Mouse (Mus musculus) spleen, adult 2 months (tissue): ENCODE measurements around the gene Crb1. TPM values are rescaled to one million over a fixed set of nuclear protein-coding genes. Genes with fewer than 3 reads are reported as not detected.

Experiments
- DNase-seq, 2 experiments: peaks; one replicate each; pipeline versions ENCODE4 v3.0.0 to v3.0.0-alpha.2; 2012 to 2021; ENCODE audit warnings: low spot score in 2 of 2, low read depth in 1 of 2
- H3K27ac ChIP-seq: fragments of 200-500 bp; 2 replicates; pipeline ENCODE4 v1.5.1; 2012; ENCODE audit warnings: low read length, inconsistent platforms; ENCODE audit not compliant: insufficient read depth
- H3K27me3 ChIP-seq: fragments of 200-500 bp; 2 replicates; pipeline ENCODE4 v1.6.1; 2012; ENCODE audit warnings: mild to moderate bottlenecking, moderate library complexity, low read length, inconsistent platforms; ENCODE audit not compliant: control insufficient read depth, insufficient read depth
- H3K36me3 ChIP-seq: fragments of 200-500 bp; 2 replicates; pipeline ENCODE4 v1.6.1; 2012; ENCODE audit warnings: mild to moderate bottlenecking, low read length, inconsistent platforms; ENCODE audit not compliant: control insufficient read depth, insufficient read depth
- H3K4me1 ChIP-seq: fragments of 200-500 bp; 2 replicates; pipeline ENCODE4 v1.6.1; 2011; ENCODE audit warnings: inconsistent platforms; ENCODE audit not compliant: control insufficient read depth, insufficient read depth, insufficient read length
- H3K4me3 ChIP-seq: fragments of 200-500 bp; 2 replicates; pipeline ENCODE4 v1.5.1; 2011; ENCODE audit warnings: mild to moderate bottlenecking, inconsistent platforms; ENCODE audit not compliant: insufficient read depth, insufficient read length; ENCODE audit errors: extremely low read depth
- CTCF ChIP-seq: fragments of 200-500 bp; IDR thresholded peaks from 2 replicates; pipeline ENCODE4 v1.5.1; 2011; ENCODE audit warnings: mild to moderate bottlenecking, inconsistent platforms; ENCODE audit not compliant: insufficient read depth, insufficient read length, insufficient replicate concordance; ENCODE audit errors: extremely low read depth
- POLR2A ChIP-seq: fragments of 200-500 bp; IDR thresholded peaks from 2 replicates; pipeline ENCODE4 v1.6.1; 2011; ENCODE audit warnings: low read depth, low read length, inconsistent platforms
- WGBS: fragments of 180-500 bp; shearing (Covaris S2); methylation state at CpG from one replicate; pipeline ENCODE4 v1.1.7; 2018; 5-methylcytosine and 5-hydroxymethylcytosine counted together
- polyA plus RNA-seq: library from polyadenylated mRNA; depleted of rRNA; stranded (reverse); fragments of >200 nt; gene quantifications from 2 replicates; pipeline ENCODE4 v1.2.3, GENCODE M21; 2012

The Crb1 gene
- polyA plus RNA-seq, 1 experiment = not detected

DNA sequence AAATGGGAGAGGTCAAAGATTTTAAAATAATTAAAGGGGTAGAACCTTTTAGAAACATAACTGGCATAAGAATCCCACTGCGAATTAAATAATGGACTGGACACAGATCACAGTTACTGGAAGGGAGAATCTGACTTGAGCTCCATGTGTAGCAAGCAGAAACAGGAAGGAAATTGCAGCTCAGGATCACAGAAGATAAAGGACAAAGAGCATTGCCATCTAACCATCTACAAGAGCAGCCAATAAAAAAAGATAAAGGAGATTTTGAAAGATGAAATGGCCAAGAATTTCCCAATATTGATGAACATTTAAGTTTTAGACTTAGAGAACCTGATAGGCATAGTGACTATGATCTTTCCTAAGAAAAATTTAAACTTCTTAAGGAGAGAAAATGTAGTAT lies 112.7 kb downstream of the Crb1 start:
- no peak overlapping the region for H3K4me3 ChIP-seq
- H3K27me3 ChIP-seq = no peaks in the 10 kb centered on the region
- H3K27ac ChIP-seq = no peak overlapping the region
- WGBS = 89% methylated on average over 1 of the region's 1 CpGs
- TF ChIP-seq CTCF (no peak), POLR2A (no peak)
- H3K36me3 ChIP-seq = no peaks in the 10 kb centered on the region
- DNase-seq = no peak
- H3K4me1 ChIP-seq = peaks cover 2% of the 10 kb centered on the region; the same call in 1 of the 2 replicates

DNA sequence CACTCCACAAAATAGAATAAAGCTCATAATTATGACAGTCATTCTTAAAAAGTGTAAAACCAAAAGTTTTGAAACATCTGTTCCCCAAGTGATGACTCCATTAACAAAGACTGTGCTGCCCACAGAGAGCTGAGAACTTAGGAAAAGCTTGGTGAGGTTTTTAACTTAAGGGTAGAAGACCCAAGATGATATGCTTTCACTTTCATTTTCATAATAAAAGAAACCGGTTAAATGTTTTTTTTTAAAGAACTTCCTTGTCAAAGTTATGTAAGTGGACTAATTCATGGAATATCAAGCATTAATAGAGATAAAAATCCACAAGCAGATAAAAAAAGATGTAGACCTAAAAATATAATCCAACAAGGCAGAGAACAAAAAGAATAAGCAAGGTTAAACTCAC lies 113.7 kb downstream of the Crb1 start:
- H3K4me3 ChIP-seq = no peak overlapping the region
- TF ChIP-seq CTCF = no peak
- DNase-seq = no peak

DNA sequence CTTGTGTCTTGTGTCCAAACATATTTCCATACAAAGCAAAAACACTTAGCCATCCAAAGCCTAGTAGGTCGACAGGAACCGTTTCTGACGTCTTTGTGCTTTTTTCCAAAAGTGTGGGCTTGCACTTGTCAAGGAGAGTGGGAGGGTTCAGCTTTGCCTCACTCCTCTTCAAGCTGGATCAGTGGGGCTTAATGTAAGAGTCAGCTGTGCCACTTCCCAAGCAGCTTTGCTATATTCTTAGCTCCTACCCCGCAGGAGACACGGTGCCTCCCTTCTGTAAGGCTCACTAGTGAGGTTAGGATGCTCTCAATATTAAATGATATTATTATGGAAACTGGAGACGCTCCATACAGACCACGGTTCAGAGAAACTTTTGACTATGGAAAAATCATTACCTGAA lies 121.3 kb downstream of the Crb1 start:
- Histone ChIP-seq H3K4me3 (no peak overlapping the region), H3K36me3 (no peaks in the 10 kb centered on the region), H3K27me3 (no peaks in the 10 kb centered on the region), H3K4me1 (no peaks in the 10 kb centered on the region), H3K27ac (no peak overlapping the region)
- no peak for DNase-seq
- TF ChIP-seq POLR2A (no peak), CTCF (no peak)
- WGBS = 84% methylated on average over 7 of the region's 7 CpGs

More for the DNA sequence above, 113.7 kb downstream of the Crb1 start:
- H3K4me1 ChIP-seq = peaks cover 2% of the 10 kb centered on the region; the same call in 1 of the 2 replicates
- no peaks in the 10 kb centered on the region for H3K36me3 ChIP-seq
- no peak overlapping the region for H3K27ac ChIP-seq
- H3K27me3 ChIP-seq = no peaks in the 10 kb centered on the region
- WGBS = 0% methylated on average over 1 of the region's 1 CpGs

DNA sequence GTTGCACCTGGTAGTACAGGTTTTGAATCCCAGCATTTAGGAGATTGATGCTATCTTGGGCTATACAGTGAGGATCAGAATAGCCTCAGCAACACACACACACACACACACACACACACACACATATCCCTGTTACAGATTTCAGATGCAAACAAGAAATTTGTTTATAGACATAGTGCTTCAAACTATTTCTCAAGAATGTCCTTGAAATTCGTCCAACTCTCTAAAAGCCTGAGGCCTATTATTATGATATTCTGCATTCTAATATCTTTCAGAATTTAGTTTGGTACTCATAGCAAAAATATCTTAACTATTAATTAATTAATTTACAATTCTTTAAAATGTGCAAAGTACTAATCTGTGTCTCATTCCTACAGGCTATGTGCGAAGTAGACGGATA lies 124.9 kb downstream of the Crb1 start:
- no peak overlapping the region for H3K27ac ChIP-seq
- H3K36me3 ChIP-seq = no peaks in the 10 kb centered on the region
- WGBS = 89% methylated on average over 3 of the region's 3 CpGs
- no peak for DNase-seq
- no peak for TF ChIP-seq POLR2A
- no peak for TF ChIP-seq CTCF
- no peaks in the 10 kb centered on the region for H3K4me1 ChIP-seq
- H3K4me3 ChIP-seq = no peak overlapping the region
- no peaks in the 10 kb centered on the region for H3K27me3 ChIP-seq

DNA sequence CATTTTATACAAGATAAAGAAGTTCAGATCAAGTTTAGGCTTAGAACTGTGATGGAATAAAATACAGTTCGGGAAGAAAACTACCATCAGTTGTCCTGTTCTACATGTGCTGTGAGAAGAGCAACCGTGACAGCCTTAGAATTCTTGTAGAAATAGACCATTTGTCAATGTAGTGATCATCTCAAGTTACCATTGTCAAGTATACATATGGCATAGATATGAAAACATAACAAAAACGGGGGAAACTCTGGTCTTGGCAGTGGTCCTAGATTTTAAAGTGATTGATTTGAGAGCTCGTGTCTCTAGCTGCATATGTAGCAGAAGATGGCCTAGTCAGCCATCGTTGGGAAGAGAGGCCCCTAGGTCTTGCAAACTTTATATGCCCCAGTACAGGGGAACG lies 127.7 kb downstream of the Crb1 start:
- TF ChIP-seq CTCF = no peak
- TF ChIP-seq POLR2A = no peak
- no peaks in the 10 kb centered on the region for H3K27me3 ChIP-seq
- WGBS = 87% methylated on average over 6 of the region's 6 CpGs

DNA sequence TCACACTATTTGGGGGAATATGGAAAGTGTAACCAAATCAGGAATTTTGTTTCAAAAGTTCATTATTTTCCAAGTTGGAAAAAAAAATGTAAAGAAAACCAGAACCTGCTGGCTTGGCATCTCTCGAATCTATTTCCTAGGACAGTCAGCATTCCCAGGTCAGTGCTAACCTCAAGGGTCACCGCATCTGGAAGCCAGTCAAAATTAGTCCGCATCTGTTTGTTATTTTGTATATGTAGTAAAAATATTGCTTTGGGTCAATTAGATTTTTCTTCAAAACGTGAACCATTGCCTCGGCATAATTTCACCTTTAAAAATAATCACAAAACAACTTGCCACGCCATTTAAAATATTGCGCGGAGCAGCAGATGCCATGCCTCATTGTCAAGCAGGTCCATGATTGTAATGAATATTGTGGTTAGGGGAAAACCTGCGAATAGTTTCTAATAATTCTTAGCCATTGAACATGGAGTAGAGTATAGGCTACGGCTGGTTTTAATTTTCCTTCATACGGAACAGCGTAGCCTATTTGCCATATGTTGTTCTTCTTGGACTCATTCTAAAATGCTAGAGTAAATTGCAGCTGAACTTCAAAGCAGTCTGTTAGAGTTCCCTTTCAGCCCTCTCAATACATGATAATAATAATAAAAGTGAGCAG lies 130.0 kb downstream of the Crb1 start:
- Histone ChIP-seq H3K27me3 (no peaks in the 10 kb centered on the region), H3K4me1 (no peaks in the 10 kb centered on the region), H3K36me3 (no peaks in the 10 kb centered on the region), H3K4me3 (no peak overlapping the region), H3K27ac (no peak overlapping the region)
- DNase-seq = no peak
- no peak for TF ChIP-seq CTCF
- TF ChIP-seq POLR2A = no peak
- WGBS = 93% methylated on average over 12 of the region's 12 CpGs

More for the DNA sequence above, 127.7 kb downstream of the Crb1 start:
- Histone ChIP-seq H3K36me3 (no peaks in the 10 kb centered on the region), H3K4me3 (no peak overlapping the region), H3K4me1 (no peaks in the 10 kb centered on the region), H3K27ac (no peak overlapping the region)
- no peak for DNase-seq

DNA sequence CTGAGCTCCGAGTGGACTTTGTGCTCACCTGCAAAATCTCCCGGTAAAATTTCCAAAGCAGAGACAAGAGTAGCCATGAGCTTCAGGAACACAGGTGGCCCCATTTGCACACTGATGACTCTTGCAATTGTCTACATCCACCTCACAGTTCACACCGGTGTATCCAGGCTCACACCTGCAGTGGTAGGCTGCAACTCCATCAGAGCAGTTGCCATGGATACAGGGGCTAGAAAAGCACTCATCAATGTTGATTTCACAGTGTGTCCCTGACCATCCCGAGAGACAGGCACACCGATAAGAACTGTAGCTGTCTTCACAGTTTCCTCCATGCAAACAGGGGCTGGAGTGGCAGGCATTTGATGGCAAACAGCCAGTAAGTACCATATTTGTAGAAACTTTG lies 140.1 kb downstream of the Crb1 start:
- Histone ChIP-seq H3K4me1 (no peaks in the 10 kb centered on the region), H3K4me3 (no peak overlapping the region), H3K36me3 (no peaks in the 10 kb centered on the region), H3K27me3 (no peaks in the 10 kb centered on the region), H3K27ac (no peak overlapping the region)
- TF ChIP-seq POLR2A (no peak), CTCF (no peak)
- WGBS = 72% methylated on average over 5 of the region's 5 CpGs
- no peak for DNase-seq
